Mouse (Mus musculus) hindbrain, embryonic 12.5 days (tissue): ENCODE measurements around the gene St7l. TPM values are rescaled to one million over a fixed set of nuclear protein-coding genes. Genes with fewer than 3 reads are reported as not detected.

Experiments
- ATAC-seq: fragments of 200-750 bp; cut with Nextera tagmentation; 2 replicates; pipeline ENCODE4 v1.8.0; 2017; ENCODE audit warnings: moderate TSS enrichment; ENCODE audit not compliant: low FRiP score
- H3K27ac ChIP-seq: fragments of 300-500 bp; sonication (generic); 2 replicates; pipeline ENCODE4 v1.5.1; 2016; ENCODE audit warnings: mild to moderate bottlenecking
- H3K27me3 ChIP-seq: fragments of 300-500 bp; sonication (generic); 2 replicates; pipeline ENCODE4 v1.6.1; 2016; ENCODE audit warnings: mild to moderate bottlenecking
- H3K36me3 ChIP-seq: fragments of 300-500 bp; sonication (generic); 2 replicates; pipeline ENCODE4 v1.6.1; 2016; ENCODE audit warnings: mild to moderate bottlenecking
- H3K4me1 ChIP-seq: fragments of 300-500 bp; sonication (generic); 2 replicates; pipeline ENCODE4 v1.6.1; 2016
- H3K4me2 ChIP-seq: fragments of 300-500 bp; sonication (generic); replicated peaks from 2 replicates; pipeline ENCODE4 v1.6.1; 2016; ENCODE audit warnings: mild to moderate bottlenecking
- H3K4me3 ChIP-seq: fragments of 300-500 bp; sonication (generic); 2 replicates; pipeline ENCODE4 v1.5.1; 2016; ENCODE audit warnings: mild to moderate bottlenecking
- H3K9ac ChIP-seq: fragments of 300-500 bp; sonication (generic); 2 replicates; pipeline ENCODE4 v1.6.1; 2016; ENCODE audit warnings: mild to moderate bottlenecking, moderate library complexity
- H3K9me3 ChIP-seq: fragments of 300-500 bp; sonication (generic); replicated peaks from 2 replicates; pipeline ENCODE4 v1.6.1; 2016; ENCODE audit warnings: mild to moderate bottlenecking
- WGBS: fragments of 180-500 bp; shearing (Covaris S2); methylation state at CpG from one replicate; pipeline ENCODE4 v1.1.7; 2016; 5-methylcytosine and 5-hydroxymethylcytosine counted together
- polyA plus RNA-seq: library from polyadenylated mRNA; unstranded; fragments of >200 nt; fragmentation: Nextera tagmentation; extraction: Ambion mirVana; gene quantifications from 2 replicates; pipeline ENCODE4 v1.2.1, GENCODE M21; 2016

The St7l gene
- polyA plus RNA-seq, 1 experiment from 2014 or later, result 38.3 TPM

DNA sequence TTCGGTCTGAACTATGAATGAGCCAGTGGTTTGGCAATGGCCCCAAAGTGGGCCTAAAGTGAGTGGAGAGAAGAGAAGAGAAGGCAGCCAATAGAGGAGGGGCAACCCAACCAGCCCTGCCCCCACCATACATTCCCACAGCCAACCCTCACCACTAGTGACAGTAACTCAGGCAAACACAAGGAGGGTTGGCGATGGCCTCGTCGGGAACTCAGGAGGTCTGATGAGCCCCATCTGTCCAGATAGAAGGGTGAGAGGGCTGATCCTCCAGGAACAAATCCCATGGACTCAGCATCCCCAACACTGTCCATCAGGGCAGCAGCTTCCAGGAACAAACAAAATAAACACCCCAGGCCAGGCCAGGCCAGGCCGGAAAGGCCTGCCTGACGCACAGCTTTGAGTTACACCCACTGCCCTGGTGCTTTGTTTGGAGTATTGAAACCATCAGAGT is 92.4 kb downstream of the St7l start:
- peaks cover 15% of the 10 kb centered on the region for H3K36me3 ChIP-seq
- H3K4me1 ChIP-seq, result peaks cover 4% of the 10 kb centered on the region
- no peaks in the 10 kb centered on the region for H3K9me3 ChIP-seq
- ATAC-seq, result no peak
- peaks cover 30% of the 10 kb centered on the region for H3K27me3 ChIP-seq
- 81% methylated on average over 6 of the region's 6 CpGs for WGBS
- H3K4me2 ChIP-seq, result no peak overlapping the region
- H3K9ac ChIP-seq, result no peak overlapping the region
- H3K4me3 ChIP-seq, result no peak overlapping the region
- no peak overlapping the region for H3K27ac ChIP-seq

DNA sequence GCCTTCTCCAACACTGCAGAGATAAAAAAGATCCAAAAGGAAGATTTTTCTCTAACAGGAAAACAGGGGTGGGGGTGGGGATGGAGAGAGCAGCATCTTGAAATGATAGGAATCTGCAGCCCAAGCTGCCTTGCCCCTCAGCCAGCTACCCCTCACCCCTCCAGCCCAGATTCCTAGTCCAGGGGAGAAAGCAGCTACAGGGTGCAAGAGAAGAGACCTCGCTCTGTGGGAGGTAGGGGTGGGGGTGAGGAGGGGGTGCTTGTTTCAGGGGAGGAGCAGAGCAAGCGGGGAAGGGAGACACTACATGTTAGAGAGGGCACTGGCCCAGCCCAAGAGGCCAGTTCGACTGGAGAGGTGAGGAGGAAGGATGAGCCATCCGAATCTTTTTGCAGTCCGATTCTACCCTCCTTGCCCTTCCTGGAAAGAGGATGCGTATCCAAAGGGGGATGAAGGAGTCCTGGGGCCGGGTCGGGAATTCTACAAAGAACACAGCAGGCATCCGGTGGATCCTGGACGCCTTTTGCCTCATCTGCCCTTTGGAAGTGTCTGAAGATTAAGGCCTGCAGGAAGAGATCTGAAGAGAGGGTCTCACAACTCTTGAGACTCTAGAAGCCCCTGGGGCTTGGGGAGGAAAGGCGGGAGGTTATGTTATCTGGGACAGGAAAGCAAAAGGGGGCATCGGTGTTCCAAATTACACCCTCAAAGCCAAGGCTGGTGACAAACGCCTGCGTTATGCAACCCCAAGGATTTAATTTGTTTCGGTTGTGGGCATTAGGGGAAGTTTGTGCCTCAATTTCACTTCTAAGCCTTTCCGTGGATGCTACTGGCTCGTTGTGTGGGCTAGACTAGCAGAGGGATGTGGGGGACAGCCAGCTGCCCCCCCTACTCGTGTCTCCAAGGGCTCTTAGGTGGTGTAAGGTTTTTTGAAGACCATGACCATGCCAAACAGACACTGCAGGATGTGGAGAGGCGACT is 96.5 kb downstream of the St7l start:
- H3K9ac ChIP-seq, result no peak overlapping the region
- 10% methylated on average over 19 of the region's 19 CpGs for WGBS
- H3K4me1 ChIP-seq, result peaks cover 25% of the 10 kb centered on the region
- H3K27me3 ChIP-seq, result peaks cover 70% of the 10 kb centered on the region
- no peak overlapping the region for H3K27ac ChIP-seq
- H3K4me3 ChIP-seq, result peak overlapping the region; percentile 57; the same call in 1 of the 2 replicates
- H3K36me3 ChIP-seq, result no peaks in the 10 kb centered on the region
- no peak for ATAC-seq
- no peaks in the 10 kb centered on the region for H3K9me3 ChIP-seq
- H3K4me2 ChIP-seq, result 0 out of 2 replicates have a peak overlapping the region, but pooled peaks have one; percentile 79

DNA sequence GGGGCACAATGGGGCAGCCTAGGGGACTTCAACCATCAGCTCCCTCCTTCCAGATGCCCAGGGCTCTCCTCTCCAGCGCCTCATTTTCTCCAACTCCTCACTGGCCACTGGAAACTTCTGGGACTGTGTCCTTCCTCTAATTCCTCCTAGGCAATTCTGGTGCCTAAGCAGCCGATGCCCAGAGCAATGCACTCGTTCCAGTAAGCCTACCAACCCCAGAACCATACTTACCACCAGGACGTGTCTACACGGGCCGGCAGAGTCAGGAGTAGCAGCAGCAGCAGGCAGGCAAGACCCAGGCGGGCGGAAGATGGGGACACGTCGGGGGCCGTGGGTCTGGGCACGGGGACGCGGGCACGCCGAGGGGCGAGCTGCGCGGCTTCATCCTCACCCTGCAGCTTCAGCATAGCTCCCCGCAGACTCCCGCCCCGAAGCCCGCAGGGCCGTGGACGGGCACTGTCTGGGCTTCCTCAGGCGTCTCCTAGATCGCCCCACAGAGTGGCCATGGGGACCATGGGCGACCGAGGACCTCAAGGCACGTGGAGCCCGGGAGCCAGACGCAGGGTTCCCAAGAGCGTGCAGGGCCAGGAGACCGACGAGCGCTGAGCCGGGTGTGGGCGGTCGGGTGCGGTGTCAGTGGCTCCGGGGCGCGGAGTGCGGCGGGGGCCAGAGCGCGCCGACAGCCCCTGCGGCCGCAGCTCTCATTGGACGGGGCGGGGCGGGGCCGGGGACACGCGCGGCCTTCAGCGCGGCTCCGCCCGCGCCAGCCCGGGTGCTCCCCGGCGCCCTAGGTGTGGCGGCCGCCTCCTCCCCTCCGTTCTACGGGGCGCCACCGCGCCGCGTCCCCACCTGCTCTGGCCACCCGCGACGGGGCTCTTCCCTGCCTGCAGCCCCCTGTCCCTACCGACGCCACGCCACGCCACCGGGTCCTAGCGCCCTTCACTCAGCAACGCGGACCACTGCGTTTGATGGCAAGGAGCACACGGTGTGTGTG is 97.6 kb downstream of the St7l start, which contains the start of gene Wnt2b:
Gene Wnt2b (minus strand): TSS at position 856 of the 994 bp plus-strand sequence.
- H3K4me3 ChIP-seq, result peak within 1 kb of the TSS; percentile 57
- H3K27me3 ChIP-seq, result peaks cover 75% of the 10 kb centered on the region
- ATAC-seq, result peak; percentile 63
- H3K36me3 ChIP-seq, result no peaks in the 10 kb centered on the region
- peak within 1 kb of the TSS; percentile 79 for H3K4me2 ChIP-seq
- no peaks in the 10 kb centered on the region for H3K9me3 ChIP-seq
- H3K9ac ChIP-seq, result peak within 1 kb of the TSS; percentile 54
- WGBS, result 2% methylated on average over 82 of the region's 87 CpGs
- peaks cover 25% of the 10 kb centered on the region for H3K4me1 ChIP-seq
- H3K27ac ChIP-seq, result no peak within 1 kb of the TSS

DNA sequence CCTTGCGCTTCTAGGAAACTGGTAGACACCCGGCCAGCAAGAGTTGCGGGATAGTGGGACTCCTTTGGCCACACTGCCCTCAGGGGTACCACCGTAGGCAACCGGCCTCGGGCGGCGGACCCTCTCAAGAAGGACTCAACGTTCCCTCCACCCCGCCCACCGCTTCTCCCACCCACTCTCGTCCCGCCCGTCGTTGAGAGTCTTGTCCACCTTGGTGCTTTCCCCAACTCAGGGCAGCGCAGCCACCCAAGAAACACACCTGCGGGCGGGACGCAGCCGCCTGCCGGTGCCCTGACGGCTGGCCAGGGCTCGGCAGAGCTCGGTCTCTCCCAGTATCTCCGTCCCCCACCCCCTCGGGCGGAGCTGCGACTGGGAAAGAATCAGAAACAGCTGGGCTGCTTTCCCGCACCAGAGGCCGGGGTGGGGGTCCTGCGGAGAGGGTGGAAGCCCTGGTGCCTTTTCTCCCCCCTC is 98.4 kb downstream of the St7l start:
- Histone ChIP-seq H3K4me1 (peaks cover 25% of the 10 kb centered on the region), H3K27me3 (peaks cover 78% of the 10 kb centered on the region), H3K4me2 (peak overlapping the region; percentile 79), H3K27ac (no peak overlapping the region), H3K4me3 (peak overlapping the region; percentile 57), H3K9ac (peak overlapping the region; percentile 54), H3K9me3 (no peaks in the 10 kb centered on the region), H3K36me3 (no peaks in the 10 kb centered on the region)
- WGBS, result 1% methylated on average over 31 of the region's 31 CpGs
- 0 out of 2 replicates have a peak, but pooled peaks have one; percentile 18 for ATAC-seq

DNA sequence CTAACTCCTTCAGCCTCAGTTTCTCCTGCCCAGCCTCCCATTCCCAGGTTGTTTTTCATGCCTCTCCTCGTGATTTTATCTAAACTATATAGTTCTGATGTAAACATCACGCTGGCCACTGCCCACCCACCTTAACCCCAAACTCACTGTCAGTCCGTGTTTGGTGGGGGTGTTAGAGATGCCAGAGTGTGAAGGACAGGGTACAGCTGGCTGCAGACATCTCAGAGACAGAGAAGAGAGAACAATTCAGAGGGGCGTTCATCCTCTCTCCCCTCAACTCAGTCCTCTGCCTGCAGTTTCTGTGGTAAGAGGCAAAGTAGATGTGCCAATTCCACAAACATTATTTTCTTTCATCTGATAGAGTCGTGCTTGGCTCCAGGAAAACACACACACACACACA is 99.1 kb downstream of the St7l start:
- no peak overlapping the region for H3K9ac ChIP-seq
- ATAC-seq, result no peak
- no peak overlapping the region for H3K27ac ChIP-seq
- H3K4me2 ChIP-seq, result no peak overlapping the region
- 10% methylated on average over 5 of the region's 5 CpGs for WGBS
- peaks cover 30% of the 10 kb centered on the region for H3K4me1 ChIP-seq
- peaks cover 78% of the 10 kb centered on the region for H3K27me3 ChIP-seq
- H3K4me3 ChIP-seq, result no peak overlapping the region
- no peaks in the 10 kb centered on the region for H3K9me3 ChIP-seq
- no peaks in the 10 kb centered on the region for H3K36me3 ChIP-seq

DNA sequence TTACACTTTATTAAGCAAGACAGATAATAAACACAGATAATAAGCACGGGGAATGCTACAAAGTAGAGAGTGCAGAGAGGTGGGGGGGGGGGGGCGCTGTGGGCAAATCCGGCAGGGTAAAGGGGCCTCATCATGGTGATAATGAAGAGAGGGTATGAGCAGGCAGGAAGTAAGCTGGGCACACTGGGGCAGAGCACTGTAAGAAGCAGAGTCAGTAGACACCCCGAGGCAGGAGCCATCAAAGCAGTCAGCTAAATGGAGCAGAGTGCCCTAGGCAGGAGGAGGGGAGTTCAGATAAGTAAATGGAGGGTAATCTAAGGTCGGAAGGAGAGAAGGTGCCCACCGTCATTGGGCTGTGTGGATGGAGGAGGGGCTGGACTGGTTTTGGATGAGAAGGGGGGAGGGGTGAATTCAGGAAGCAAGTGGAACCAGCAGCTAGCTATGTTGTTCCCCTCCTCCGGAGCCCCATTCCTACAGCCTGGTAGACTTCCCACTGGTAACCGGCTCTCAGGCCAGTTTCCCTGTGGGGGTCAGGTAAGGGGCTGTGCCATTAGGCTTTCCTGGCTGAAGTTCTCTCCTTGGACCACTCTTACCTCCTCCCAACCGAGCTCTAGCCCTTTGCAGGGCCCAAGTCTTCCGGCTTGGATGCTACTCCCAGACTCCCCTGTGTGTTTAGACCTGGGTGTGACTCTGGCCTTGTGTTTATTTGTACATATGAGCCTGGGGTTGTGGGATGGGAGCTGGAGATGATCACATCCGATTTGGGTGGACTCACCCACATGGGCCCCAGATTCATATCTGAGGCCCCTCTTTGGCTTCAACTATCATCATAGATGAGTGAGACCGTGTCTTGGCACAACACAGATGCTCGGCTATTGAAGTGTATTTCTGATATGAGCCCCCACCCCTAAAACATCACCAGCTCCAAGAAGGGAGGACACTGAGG is 99.8 kb downstream of the St7l start:
- Histone ChIP-seq H3K4me2 (no peak overlapping the region), H3K4me1 (peaks cover 30% of the 10 kb centered on the region), H3K36me3 (no peaks in the 10 kb centered on the region), H3K9me3 (no peaks in the 10 kb centered on the region), H3K27me3 (peaks cover 74% of the 10 kb centered on the region), H3K27ac (no peak overlapping the region), H3K9ac (no peak overlapping the region), H3K4me3 (no peak overlapping the region)
- no peak for ATAC-seq
- 25% methylated on average over 13 of the region's 13 CpGs for WGBS

DNA sequence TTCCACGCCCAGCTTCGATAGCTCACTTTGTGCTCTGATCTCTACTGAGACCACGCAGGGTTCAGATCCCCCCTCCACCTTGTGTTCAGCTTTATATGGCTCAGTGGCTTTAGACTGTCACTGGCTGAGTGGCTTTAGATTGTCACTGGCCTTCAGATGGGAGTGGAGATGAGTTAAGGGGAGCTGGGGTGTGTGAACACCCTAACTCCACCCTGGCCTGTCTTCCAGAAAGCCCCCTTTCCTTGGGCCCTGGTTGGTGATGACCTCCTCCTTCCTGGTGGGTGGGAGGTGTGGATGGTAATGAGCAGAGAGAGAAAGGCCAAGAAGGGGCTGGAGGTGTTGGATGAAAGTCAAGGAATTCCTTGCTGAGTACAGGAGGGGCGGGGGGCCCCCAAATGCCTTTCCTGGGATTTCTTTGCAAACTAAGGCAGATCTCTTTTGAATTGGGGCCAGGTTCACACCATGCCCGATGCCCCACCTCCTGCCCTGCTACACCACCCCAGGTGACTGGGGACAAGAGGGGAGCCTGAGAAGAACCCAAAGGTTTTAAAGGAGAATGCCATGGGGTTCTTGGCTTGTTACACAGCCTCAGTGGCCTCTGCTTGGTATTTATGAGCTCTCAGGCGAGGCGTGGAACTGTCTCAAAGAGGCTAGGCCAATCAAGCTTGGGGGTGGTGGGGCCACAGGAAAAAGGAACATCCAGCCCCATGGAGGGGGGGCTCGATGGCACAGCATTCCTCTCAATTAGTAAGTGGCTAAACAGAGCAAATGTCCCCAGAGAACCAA is 101.5 kb downstream of the St7l start:
- no peak for ATAC-seq
- no peak overlapping the region for H3K4me3 ChIP-seq
- peaks cover 58% of the 10 kb centered on the region for H3K27me3 ChIP-seq
- peaks cover 30% of the 10 kb centered on the region for H3K4me1 ChIP-seq
- no peak overlapping the region for H3K27ac ChIP-seq
- no peaks in the 10 kb centered on the region for H3K36me3 ChIP-seq
- no peak overlapping the region for H3K9ac ChIP-seq
- no peak overlapping the region for H3K4me2 ChIP-seq
- WGBS, result 78% methylated on average over 8 of the region's 8 CpGs
- no peaks in the 10 kb centered on the region for H3K9me3 ChIP-seq

DNA sequence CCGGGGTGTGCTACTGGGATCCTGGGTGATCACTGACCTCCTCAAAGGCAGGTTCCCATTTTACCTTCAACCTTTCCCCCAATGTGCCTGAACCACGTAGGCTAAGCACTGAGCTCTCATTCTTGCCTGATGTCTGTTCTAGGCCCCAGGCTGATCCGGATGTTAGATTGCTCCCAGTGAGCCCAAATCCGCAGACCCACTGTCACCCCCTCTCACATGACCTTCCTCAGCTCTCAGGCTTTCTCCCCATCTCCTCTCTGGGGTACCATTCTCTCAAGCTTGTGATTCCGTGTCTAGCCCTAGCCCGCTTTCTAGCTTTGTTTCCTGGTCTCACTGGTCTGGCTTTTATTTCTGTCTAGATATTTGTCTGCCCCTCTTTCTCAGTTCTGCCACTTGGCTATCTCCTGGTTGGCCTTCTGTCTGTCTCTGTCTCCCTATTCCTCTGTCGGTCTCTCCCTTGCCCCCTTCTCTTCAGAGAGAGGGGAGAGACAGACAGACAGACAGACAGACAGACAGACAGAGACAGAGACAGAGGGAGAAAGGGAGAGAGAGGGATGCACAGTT is 102.3 kb downstream of the St7l start:
- H3K36me3 ChIP-seq, result no peaks in the 10 kb centered on the region
- H3K27me3 ChIP-seq, result peaks cover 50% of the 10 kb centered on the region
- H3K9me3 ChIP-seq, result no peaks in the 10 kb centered on the region; the same call in 1 of the 2 replicates

DNA sequence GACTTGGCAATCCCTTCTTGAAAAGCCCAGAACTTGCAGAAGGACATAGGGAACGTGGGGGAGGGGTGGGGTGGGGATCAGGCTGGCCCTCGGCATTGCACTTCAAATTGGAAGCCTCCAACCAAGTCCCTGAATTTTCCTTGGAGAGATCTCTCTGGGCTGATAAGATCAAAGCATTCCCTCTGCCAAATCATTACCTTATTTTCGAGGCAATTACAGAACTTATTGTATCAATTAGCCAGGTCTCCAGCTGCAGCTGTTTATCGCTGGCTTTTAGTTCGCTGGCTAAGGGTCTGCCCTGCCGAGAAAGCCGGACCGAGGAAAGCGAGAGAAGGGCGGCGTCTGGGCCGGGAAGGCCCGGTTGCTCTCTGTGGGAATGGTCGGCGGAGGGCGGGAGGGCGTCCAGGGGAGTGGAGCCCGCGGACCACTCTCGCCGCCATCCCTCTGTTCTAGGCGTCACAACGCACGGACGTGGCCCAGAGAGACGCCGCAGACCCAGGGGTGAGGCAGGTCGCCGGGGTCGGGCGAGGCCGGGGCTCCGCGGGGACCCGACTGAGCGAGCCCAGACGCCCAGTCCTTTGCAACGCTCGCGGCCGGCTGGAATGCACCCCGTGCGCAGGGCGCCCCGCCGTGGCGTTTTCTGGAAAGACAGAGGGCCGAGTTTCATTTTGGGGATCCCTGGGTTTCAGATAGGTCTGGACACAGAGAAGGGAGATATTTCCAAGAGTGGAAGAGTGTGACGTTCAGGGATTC is 103.9 kb downstream of the St7l start:
- under 1% methylated on average over 49 of the region's 49 CpGs for WGBS
- H3K4me3 ChIP-seq, result peak overlapping the region; percentile 41
- peak overlapping the region; percentile 53 for H3K4me2 ChIP-seq
- H3K27me3 ChIP-seq, result peaks cover 33% of the 10 kb centered on the region
- no peak overlapping the region for H3K27ac ChIP-seq
- peak overlapping the region; percentile 64 for H3K9ac ChIP-seq
- H3K4me1 ChIP-seq, result peaks cover 11% of the 10 kb centered on the region; the same call in 1 of the 2 replicates
- ATAC-seq, result peak; percentile 75
- no peaks in the 10 kb centered on the region for H3K36me3 ChIP-seq
- no peaks in the 10 kb centered on the region; the same call in 1 of the 2 replicates for H3K9me3 ChIP-seq

More for the DNA sequence above, 102.3 kb downstream of the St7l start:
- Histone ChIP-seq H3K4me1 (peaks cover 26% of the 10 kb centered on the region), H3K27ac (no peak overlapping the region), H3K4me3 (no peak overlapping the region), H3K9ac (no peak overlapping the region), H3K4me2 (no peak overlapping the region)
- ATAC-seq, result no peak
- 81% methylated on average over 7 of the region's 7 CpGs for WGBS
